Mouse (Mus musculus): ENCODE measurements around the gene Drc1.

The Drc1 gene

GRCm38 (mm10) chr5:30281291-30281732, at the start of gene Drc1:
Gene Drc1 (plus strand): TSS chr5:30281388.
- peak; percentile 40 to 66 for DNase-seq (ENCODE audit: low spot score in 2 of 2)

- DNase-seq (ENCODE audit: low spot score in 2 of 2): no peak
These were observed 49.3 kb upstream of the Drc1 start for GRCm38 (mm10) chr5:30231891-30232270.

DNA sequence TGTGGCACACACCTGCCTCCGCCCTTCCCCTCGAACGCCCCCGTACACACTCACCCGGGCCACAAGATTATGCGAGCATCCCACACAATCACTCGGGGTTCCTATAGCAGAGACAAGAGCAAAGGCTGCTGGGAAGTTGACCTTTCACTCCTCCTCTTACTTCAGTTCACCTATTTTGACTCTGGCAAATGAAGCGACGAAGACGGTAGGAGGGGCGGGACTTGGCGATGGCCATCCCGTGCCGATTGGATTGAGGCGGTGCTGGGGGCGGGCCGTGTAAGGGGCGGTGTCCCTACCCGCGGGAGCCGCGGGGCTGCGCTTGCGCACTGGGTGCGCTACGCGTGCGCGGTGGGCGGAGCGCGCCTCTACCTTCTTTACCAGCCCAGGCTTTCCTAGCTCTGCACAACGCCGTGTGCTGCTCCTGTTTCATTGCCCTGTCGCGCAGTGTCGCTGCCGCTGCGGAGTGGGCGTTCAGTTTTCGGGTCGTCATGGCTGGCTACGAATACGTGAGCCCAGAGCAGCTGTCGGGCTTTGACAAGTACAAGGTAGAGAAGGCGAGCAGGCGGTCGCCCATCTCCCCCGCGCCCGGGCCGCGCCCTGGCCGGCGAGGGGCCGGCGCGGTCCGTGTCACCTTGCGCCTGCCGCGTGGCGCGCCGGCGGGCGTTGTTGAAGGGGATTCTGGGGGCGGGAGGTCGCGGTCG, 48.8 kb upstream of the Drc1 start, which contains the start of gene Selenoi:
TSS of gene Selenoi (plus strand) at position 311 of the 701 bp plus-strand sequence.
- DNase-seq (ENCODE audit: low spot score in 2 of 2): peak; percentile 94 to 97

- DNase-seq (ENCODE audit: low spot score in 2 of 2): no peak
These were observed 48.1 kb upstream of the Drc1 start for GRCm38 (mm10) chr5:30233042-30233441.

DNA sequence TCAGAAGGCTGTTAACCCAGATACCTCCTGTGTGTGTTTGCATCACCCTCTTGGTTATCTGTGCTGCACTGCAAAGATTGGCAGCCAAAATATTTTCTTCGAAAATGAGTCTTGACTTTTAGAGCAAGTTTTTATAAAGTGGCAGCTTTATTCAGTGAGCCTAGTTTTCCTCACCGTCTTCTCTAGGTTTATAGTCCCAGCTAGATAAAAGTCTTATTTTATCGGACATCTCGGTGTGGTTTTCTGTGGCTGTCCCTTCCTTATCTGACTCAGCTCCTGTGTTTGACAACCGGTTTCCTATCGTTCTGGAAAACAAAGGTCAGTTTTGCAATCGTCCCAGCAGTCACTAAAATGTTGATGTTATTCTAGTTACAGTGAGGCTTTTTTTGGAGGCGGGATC, 47.2 kb upstream of the Drc1 start:
- DNase-seq (ENCODE audit: low spot score in 2 of 2): no peak

DNA sequence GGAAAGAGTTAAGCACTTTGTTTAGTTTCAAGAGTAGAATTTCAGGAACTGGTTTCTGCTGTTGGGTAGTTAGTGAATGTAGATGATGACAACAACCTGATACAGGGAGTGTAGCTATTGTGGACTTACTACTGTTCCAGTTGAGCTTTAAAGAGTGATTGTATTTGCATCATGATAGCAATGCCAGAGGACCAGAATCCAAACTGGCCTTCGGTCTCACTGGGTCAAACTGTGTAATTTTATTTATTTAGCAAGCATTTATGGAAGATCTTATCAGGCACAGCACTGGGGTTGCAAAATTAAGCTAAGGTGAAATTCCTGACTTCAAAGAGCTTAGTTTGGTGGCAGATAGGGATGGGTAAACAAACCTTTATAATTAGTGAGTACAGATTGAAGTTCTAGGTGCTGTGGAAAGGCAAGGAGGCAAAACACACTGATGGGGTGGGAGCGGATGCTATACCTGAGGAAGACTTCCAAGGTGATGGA, 45.5 kb upstream of the Drc1 start:
- no peak for DNase-seq (ENCODE audit: low spot score in 2 of 2)

- no peak for DNase-seq (ENCODE audit: low spot score in 2 of 2)
These were observed 42.7 kb upstream of the Drc1 start for GRCm38 (mm10) chr5:30238533-30238932.

GRCm38 (mm10) chr5:30240552-30240951, 40.6 kb upstream of the Drc1 start:
- DNase-seq (ENCODE audit: low spot score in 2 of 2): no peak

- DNase-seq (ENCODE audit: low spot score in 2 of 2): no peak
These were observed 38.8 kb upstream of the Drc1 start for GRCm38 (mm10) chr5:30242410-30242809.

DNA sequence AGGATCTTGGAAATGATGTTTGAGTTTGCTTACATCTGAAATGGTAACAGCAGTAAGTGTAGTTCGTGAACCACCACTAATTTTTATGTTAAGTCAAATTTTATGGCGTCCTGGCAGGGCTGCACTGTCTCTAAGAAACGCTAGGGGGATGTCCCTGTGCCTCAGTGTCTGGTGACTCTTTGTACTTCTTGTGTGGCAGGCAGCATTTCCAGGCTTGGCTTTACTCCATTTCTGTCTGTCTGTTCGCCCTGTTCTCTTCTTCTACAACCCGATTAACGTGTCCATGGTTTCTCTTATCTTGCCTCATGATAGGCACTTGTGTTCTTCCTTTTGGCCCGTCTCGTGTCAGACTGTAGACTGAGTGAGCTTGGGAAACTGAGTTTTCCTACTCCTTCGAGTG, 37.4 kb upstream of the Drc1 start:
- no peak for DNase-seq (ENCODE audit: low spot score in 2 of 2)

- no peak for DNase-seq (ENCODE audit: low spot score in 2 of 2)
These were observed 35.2 kb upstream of the Drc1 start for GRCm38 (mm10) chr5:30245861-30246416.

GRCm38 (mm10) chr5:30247666-30248065, 33.5 kb upstream of the Drc1 start:
- no peak for DNase-seq (ENCODE audit: low spot score in 2 of 2)

DNA sequence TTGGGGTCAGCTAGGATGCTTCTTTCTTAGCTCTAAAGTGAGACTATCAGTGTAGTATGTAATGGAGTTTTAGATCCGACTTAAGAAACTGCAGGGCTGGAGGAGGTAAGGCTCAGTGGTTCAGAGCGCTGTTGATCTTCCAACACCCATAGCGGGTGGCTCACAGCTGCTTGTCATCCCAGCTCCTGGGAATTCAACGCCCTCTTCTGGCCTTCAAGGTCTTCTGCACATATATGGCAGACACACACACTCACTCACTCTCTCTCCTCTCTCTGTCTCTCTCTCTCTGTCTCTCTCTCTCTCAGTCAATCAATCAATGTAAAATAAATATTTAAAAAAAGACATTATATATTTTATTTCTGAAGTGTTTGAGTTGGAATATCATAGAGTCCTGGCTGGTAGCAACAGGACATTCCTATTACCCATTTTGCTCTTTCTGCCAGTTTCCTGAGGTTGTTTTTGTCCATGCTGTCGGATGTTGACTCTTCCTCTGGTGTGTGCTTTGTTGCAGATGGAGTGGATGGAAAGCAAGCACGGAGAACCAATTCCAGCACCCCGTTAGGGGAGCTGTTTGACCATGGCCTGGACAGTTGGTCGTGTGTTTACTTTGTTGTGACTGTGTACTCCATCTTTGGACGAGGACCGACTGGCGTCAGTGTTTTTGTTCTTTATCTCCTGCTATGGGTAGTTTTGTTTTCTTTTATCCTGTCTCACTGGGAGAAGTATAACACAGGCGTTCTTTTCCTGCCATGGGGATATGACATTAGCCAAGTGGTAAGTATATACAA, 25.4 kb upstream of the Drc1 start:
- DNase-seq (ENCODE audit: low spot score in 2 of 2): no peak

DNA sequence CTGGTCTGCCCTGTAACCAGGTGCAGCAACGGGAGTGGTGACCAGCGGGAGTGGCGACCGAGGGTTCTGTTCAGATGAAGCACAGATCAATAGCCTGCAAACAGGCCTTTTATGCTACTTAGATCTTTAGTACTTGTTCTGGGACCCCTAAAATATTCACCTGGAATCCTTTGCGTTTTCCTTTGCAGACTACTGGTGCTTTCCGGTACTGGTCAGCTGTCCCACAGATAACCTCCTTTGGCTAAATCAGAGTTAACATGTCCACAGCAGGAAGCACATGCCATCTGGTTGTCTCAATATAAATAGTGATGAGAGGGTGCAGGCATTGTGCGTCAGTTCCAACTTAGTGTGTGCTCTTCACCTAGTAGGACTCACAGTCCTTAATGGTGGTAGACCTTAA, 22.4 kb upstream of the Drc1 start:
- DNase-seq (ENCODE audit: low spot score in 2 of 2): no peak

DNA sequence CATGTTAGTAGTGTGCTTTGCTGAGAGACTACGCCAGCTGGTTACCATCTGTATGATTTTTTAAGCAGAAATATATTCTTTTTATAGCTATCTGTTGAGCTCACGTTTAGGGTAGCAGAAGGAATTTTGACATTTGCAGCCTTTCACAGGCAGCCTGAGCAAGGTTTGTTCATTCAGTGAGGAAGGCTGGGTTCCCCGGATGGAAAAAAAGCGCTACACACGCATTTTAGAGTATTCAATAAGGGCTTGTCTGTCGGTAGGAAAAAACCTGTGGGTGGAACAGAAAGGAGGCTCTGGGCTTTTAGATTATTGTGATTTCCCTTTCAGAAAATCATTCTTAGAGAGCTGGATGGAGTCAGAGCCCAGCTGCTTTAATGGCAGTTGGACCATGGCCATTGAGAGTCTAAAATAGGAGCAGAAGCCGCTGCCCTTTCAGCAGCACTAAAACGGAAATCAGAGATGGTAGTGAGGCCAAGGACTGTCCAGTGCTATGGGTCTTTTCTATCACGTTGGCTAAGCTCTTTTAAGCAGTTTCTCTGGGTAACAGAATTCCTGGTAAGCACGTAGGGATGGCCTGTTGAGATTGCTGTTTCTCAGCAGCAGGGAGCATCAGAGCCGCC, 10.5 kb upstream of the Drc1 start:
- peak; percentile 16 to 41 for DNase-seq (ENCODE audit: low spot score in 2 of 2)

- no peak for DNase-seq (ENCODE audit: low spot score in 2 of 2)
These were observed 9.4 kb upstream of the Drc1 start for GRCm38 (mm10) chr5:30271599-30272281.

- DNase-seq (ENCODE audit: low spot score in 2 of 2): no peak
These were observed 4.8 kb upstream of the Drc1 start for GRCm38 (mm10) chr5:30276361-30276760.

GRCm38 (mm10) chr5:30278952-30279351, 2.2 kb upstream of the Drc1 start:
- no peak for DNase-seq (ENCODE audit: low spot score in 2 of 2)

DNA sequence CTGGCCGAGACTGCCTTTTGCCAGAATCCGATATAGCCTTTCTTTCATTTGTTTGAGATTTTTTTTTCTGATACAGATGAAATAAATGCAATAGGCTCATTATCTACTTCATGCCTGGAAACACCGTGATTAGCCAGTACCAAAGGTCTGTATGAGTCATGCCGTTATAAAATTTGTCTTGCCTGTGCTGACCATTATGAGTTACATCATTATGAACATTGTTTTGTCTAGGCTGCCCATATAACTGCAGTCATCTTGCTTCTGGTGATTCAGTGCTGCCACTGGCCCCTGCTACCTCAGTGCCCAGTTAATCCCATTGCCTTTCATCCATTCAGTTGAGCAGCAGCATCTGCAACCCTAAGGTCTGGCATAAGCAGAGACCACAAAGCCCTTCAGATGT, 1.7 kb upstream of the Drc1 start:
- no peak for DNase-seq (ENCODE audit: low spot score in 2 of 2)

DNA sequence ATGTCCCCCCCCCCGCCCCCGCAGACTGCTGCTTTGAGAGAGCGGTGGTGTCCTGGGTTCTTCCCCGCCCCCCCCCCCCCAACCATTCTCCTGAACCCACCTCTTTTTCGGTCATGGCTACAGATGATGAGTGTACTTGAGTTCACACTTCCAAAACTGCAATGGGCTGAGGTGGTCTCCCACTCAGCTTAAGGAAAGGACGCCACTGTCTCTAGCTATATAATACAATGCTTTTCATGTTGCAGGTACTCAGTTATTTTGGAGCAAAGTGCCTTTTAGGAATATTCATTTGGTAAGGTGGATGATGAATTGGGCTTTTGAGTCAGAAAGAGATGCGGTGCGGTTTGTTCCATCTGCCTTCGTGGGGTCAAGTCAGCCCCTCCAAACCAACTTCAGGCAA, 324 bp upstream of the Drc1 start:
- no peak for DNase-seq (ENCODE audit: low spot score in 2 of 2)

DNA sequence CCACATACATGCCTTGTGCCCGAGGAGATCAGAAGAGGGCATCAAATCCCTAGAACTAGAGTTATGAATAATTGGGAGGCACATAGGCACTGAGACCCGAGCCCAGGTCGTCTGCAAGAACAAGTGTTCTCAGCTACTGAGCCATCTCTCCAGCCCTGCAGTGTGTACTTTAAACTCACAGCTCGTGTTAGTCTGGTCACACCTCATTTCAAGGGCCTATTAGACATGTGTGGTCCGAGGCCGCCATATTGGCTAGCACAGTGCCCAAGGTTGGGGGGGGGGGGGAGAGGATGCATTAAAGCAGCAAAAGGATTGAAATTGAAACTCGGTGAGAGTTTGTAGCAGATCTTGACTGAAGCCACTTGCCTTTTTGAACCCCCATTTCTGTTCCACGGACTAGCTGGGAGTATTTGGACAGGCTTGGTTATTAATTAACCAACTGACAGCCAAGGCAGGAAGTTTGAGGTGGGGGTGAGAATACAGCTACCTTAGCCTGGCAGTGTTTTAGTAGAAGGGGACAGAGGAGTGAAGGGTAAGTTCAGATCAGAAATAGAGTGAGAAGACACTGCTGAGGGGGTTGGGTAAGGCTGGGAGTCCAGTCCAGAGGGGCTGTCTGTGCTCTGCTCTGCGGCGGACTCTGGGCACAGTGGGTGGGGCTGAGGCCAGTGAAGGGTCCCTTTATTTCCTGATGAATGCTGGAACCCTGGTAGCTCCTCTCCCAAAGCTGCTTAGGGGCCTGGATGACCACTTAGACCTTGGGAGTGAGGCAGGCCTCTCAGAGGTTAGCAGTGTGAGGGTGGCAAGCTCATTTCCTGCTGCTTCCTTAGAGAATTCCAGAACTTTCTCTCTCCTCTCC, 5.0 kb downstream of the Drc1 start:
- DNase-seq (ENCODE audit: low spot score in 2 of 2): no peak
